Mouse (Mus musculus) T-helper 2 cell (primary cell): ENCODE measurements at regions not wholly inside any gene's neighbourhood (a gene's known extent, or its start where the extent isn't known, plus 50 kb on each side); places are given as distances from the start of the nearest gene placed in this dataset.

ENCODE experiments used
- in situ Hi-C: fragments of 300-600 bp; cut with MboI, MseI; formaldehyde crosslinking; loops from one replicate; pipeline ENCODE4 v1.15.1; 2025; ENCODE audit warnings: high pct_unique_total_duplicates

DNA sequence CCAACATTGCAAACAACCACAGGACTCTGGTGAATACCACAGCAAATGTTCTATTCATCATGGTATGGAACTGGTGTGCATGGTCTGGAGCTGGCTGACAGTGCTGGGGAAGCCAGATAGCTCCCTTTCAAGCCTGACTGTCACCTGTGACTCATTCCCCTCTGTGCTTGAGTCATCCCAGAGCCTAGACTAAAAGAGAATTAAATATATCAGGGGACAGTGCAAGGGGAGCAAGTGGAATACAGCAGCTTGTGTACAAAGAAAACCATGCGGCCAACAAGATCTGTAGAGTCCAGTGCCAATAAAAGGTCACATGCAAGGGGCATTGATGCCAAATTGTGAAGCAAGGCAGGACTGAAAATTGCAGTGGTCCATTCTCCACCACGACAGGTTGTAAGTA lies 117.7 kb downstream of the Pah start:
- in situ Hi-C loops: loop anchor here (5.0 kb wide), 1 partner anchor 53 kb away; no protein-coding TSS in a partner anchor

DNA sequence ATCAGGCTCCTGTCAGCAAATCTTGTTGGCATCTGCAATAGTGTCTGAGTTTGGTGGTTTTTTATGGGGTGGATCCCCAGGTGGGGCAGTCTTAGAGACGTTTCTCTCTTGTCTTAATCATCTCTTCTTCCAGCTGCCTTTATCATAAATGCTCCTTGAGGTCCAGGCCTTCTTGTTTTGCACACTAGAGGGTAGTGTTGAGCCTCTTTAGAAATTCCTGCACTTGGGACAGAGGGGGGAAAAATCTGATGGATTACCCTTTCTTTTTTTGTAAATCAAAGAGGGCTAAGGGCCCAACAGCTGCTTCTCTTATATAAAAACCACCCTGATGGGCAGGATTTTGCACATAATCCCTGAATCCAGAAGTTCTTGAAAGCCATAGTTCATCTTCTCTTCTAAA lies 127.5 kb downstream of the Pah start:
- in situ Hi-C loops: no loop called here

DNA sequence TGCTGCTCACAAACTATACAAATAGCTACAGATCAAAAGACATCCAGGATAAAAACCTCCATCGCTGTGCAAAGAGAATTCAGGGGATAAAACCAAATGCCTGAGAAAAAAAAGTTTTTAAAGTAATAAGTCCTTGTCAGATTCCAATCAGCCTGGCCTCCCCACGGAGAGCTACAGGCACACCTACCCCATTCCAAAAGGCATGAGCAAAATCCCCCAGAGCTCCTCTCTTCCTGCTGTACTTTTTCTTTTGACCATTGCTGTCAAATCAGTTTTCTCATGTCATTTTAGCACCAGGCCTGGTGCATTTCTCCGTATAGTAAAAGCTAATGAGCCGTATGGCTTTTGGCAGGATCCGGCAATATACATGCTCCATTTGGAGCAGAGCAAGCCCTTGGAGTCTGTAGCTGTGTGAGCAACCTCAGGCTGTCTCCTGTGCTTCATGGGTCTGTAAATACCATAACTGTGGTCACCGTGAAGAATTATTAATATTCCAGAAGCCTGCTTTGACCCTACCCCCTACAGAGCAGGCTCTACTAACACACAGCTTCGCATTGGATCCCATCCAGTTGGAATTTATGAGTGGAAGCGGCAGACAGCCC lies 130.6 kb downstream of the Pah start:
- in situ Hi-C loops: no loop called here

DNA sequence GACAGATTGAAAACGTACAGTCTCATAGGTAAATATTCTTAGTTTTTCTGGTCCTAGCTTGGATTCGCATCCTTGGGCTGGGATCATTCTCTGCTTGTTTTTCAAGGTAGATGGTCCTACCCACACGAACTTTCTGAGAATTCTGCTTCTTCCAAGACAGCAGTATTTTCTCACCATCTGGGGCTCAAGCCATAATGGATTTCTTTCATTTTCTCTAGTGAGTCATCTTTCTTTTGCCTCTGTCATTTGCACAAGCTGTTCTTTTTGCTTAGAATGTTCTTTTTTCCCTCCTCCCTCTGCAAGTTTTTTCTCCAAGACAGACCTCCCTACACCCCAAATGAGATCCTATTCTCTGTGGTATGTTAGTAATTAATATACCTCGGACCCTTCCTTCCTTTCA lies 132.5 kb downstream of the Pah start:
- in situ Hi-C loops: no loop called here

DNA sequence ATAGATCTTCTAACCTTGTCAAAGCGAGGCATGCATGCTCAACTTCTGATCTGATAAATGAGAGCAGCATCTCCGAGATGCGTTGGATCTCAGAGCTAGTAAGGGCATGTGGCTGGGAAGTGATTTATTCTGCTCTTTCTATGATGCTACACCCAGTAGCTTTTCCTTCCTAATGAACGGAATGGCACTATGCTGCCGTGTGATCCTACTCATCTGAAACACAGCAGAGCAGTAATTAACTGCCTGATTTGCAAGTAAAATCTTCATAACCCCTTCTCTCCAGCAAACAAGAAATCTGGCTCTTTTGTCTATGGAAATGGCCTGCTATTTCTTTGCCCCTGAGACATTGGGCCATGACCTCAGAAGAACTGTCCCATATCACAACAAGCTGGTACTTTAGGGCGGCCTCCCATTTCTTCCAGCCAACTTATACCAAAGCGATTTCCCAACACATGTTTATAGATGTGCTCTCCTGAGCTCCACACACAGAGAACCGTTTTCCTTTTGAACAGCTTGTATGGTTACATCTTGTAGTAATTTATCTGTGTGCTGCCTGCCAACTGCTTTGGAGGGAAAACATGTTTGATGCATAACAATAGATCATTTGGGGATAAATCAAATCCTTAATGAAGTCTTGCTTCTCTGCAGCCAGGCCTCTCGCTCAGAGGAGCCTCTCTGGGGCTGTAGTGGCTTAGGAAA lies 144.6 kb downstream of the Pah start:
- in situ Hi-C loops: no loop called here

DNA sequence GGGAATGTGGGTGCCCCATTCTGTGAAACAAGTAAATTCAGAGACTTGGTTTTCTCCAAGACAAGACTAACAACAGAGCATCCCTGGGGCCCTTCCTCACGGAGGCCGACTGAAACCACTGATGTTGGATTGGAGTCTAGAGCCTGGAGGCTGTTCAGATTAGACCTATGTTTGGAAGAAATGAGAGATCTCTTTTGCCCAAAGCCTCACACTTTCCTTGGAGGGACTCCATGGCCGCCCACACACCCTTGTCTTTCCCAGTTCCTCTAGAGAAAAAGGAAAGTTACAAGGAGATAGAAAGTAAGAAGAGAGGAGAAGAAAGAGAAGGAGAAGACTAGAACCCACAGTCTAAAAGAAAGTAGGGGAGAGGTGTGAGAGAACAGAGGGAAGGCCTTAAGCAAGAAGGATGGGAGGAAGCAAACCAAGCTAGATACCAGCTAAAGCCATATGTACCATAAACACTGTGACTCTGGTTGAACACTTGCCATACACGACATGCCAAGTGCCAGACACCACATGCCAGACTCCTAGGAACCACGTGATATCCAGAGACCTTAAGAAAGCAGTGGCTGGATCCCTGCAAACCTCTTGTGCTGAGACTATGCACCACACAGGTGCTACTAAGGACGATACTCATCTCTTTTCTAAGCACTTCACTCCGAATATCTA lies 145.3 kb downstream of the Pah start:
- in situ Hi-C loops: no loop called here

DNA sequence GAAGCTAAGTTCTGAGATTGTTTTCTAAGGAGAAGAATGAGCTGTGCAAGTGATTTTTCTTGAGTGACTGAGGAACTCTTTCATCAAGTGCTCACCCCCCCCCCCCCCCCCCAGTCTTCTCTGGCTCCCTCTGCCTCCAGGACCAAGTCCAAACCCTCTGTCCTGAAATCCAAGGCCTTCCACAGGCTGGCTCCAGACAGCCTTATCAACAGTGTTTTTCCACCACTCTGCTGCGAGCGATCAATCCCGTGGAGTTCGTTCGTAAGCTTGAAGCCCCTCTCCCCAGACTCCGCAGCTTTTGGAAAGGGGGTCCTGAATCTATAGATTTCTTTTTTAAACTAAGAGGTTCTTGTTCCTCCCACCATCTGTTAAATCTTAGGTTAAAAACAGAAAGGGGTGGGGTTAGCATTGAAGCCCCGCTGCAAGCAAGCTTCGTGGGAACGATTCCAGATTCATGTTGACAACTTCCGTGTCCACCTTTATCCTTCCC lies 146.1 kb downstream of the Pah start:
- in situ Hi-C loops: no loop called here

DNA sequence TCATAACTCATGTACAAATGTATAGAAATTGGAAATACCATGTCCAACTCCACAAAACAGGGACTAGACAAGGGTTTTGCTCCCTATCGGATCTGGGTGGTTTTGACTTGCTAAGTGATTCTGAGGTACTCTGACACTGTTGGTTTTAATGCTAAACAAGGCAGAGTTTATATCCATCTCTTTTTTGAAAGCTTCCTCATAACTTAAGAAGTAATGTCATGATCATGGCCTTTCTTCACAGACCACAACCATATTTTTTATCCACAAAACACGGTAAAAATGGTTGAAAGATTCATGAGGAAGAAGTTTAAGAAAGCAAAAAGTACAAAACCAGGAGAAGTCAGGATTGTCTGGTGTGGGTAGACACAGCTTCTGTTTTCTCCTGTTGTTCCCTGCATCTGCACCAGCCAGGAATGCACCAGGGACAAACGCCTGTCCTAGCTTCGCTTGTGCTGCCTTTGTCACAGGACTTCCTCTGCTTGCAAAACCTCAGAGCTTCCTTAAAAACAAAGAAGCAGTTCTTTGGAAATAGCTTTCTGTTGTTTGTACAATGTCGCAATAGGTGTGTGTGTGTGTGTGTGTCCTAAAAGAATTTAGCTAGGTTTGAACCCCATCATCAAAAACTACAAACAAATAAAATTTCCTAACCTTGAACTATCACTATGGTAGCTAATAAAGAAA lies 153.3 kb downstream of the Pah start:
- in situ Hi-C loops: no loop called here

DNA sequence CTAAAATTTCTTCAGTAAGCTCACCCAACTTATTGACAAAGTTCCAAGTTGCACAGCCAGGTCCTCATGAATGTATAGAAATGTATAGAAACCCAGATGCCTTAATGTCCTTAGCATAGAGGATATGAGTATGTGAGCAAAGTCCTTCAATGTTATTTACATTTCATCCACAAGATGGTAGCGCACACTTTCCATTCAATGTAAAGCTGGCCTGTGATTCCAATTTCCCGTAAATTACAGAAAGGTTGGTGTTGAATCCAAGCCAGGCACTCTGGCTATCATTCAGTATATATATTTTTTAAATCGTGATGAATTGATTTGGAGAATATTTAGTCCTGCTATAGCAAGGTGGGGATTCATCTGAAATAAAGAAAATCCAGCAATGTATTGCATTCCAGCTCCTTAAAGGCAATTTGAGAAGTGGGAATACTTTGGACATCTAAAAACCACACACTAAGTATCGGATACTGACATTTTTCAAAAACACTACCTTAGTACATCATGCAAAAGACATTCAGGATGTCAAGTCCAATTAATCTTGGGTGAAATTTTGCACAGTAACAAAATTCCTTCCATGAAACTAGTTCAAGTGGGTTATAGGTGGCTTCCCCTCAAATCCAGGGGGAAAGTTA lies 154.6 kb downstream of the Pah start:
- in situ Hi-C loops: no loop called here

DNA sequence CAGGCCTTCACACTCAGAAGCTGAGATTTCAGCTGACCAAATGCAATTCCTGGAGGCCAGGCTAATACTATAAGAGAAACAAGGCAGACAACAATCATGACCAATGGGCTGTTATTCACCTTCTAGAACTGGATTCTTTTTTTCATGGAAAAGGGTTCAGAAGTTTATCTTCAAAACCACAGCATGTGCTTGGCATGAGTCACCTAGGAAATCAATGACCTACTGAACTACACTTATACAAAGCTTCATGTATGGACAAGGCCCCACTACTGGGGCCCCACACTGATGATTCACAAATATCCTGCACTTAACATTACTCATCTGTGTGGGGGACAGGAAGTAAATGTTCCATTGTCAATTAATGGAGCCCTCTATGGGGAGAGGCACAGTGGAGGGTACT lies 157.4 kb downstream of the Pah start:
- in situ Hi-C loops: no loop called here

DNA sequence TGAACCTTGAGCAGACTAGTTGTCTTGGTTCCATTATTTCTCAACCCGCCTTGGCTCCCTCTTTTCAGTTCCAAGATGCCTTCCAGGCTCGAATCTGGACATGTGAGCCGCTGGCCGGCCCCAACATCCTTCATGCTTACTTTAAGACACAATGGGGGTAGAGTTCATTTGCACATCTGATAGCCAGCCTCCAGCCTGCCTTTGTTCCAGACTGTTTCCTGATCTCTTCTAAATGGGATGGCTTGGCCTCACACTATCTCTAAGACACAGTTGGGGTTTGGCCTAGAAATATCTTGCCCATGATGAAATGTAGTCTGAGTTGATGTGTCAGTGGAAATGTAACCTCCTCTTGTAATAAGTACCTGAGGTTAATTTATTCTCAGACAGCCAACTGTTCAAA lies 164.7 kb downstream of the Pah start:
- in situ Hi-C loops: no loop called here

DNA sequence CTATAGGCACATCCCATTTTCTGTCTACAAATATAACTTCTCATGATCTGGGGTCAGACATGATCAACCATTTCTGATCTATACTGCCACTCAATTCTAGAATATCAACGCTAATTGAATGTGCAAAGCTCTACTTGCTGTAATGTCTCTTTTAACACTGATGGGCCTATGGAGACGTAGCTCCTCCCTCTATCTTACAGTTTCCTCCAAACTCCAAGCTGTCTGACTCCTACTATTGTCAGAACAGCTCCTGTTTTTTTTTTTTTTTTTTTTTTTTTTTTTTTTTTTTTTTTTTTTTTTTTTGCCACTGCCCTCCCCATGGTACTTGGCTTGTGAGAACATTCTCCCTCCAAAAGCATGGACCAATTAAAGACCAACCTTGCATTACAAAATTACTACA lies 165.2 kb downstream of the Pah start:
- in situ Hi-C loops: no loop called here

DNA sequence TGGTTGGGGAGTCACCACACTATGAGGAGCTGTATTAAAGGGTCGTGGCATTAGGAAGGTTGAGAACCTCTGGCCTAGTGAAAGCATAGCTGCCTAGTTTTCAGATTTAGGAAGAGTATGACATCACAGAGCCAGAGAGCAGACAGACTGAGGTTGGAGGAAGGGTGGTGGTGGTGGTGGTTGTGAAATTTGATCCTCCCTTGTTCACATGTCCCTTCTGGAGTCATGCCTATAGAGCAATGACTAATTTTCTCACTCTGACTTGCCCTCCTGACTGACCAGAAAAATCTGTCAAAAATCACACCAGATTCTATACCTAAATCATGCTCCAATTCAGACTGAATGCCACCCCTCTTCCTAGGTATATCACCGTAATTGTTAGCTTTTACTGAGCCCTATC lies 166.2 kb downstream of the Pah start:
- in situ Hi-C loops: no loop called here

DNA sequence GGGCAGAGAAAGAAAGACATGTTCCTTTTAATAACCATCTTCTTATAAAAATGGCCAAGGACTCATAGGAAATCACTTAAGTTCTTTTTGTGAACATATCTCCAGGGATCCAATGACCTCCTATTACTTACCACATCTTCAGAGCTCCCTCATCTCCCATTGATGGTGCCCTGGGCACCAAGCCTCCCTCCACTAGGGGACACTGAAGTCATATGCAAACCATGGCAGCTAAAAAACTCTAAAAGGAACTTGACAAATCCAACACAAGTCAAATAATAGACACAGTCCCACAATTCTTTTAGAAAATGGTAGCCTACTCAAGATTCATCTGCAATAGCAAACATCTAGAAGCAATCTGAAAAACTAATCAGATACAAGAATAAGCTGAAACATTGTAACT lies 167.2 kb upstream of the Igf1 start:
- in situ Hi-C loops: loop anchor here (5.0 kb wide), 1 partner anchor 54 kb away; no protein-coding TSS in a partner anchor

DNA sequence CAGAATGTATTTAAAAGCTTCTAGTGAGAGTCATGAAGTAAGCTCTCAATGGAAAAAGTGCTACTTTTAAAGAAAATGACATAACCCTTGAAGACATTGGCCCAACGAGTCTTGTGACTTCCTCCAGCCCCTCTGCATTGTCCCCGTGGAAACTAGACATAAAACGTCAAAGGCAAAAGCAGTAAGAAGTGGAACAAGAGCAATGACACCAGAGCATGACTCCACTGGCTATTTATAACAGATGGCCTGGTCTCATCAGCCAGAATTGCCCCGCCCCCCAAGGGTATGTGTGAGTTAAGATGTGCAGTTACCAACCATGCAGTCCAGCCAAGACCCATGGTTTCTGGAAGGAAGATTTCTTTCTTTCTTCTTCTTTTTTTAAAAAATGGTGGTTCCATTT lies 161.6 kb upstream of the Igf1 start:
- in situ Hi-C loops: no loop called here

DNA sequence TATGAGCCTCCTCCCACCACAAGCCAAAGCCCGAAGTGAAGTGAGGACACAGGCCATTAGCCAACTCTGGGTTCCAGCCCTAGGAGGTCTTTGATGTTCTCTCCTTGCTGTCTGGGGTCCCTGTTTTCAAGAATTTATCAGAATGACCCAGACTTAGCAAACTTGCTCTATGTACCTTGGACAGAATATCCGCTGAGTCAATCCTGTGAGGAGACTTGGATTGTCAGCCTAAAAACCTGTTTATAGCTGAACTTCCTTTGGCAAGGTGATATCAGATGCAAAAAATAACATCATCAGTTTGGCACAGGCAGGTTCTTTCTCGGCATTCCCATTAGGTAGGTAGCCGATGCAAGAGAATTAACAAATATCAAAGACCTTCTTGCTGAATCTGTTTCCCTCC lies 146.9 kb upstream of the Igf1 start:
- in situ Hi-C loops: no loop called here

DNA sequence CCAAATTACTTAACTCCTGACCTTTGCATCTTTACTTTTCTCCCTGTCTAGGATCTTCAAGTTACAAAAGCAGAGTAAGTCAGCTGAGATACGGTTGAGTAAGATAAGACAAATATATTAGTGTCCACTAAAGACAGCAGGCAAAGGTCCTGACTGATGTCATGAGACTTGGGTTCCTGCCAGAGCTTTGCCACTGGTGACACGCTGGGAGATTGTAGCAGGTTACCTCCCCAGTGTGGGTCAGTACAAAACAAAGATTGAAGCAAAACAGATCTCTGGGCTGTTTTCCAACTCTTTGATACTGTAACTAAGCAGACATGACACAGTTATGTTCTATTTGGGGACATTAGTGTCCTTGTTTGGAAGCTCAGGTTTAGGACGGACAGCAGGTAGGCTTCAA lies 146.3 kb upstream of the Igf1 start:
- in situ Hi-C loops: no loop called here

DNA sequence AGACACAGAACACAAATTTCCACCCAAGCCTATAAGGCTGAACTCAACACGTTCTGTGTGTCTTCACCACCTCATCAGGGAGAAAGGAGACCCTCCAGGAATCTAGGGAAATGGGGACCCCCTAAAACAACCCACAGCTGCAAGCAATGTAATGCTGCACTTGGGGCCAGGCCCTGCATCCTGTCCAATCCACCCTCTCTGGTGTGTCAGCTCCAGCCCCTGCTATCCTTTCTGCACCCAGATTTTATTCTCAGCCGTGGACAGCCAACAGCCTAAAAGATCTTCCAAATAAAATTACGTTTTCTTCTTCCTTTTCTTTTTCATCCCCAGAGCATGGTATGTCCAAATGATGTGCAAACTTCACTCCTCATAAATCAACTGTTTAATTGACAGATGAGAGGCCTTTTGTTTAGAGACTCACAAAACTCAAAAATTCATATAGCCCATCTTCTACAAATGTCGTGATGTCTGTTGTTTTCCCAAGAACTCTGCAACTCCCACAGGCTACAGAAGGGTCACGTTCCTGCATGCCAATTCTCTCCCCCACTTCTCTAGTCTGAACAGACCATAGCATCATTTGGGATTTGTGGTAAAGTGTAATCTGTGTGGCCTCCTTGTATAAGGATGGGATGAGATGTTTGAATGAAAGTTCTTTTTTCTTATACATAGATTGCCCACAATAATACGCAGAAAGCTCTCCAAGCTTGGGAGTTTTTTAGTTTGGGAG lies 142.0 kb upstream of the Igf1 start:
- in situ Hi-C loops: no loop called here

DNA sequence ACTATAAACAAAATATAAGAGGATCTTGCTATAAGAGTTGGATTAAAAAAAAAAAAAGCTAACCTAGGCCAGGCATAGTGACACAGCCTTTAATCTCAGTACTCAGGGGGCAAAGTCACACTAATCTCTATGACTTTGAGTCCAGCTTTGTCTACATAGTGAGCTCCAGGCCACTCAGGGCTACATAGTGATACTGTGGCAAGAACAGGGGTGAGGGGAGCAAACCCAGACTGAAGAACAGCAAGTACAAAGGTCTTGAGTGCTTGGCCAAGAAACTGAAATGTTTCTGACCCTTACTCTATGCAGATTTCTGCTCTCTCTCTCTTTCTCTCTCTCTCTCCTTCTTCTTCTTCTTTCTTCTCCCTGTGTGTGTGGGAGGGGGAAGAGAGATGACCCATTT lies 140.9 kb upstream of the Igf1 start:
- in situ Hi-C loops: no loop called here

DNA sequence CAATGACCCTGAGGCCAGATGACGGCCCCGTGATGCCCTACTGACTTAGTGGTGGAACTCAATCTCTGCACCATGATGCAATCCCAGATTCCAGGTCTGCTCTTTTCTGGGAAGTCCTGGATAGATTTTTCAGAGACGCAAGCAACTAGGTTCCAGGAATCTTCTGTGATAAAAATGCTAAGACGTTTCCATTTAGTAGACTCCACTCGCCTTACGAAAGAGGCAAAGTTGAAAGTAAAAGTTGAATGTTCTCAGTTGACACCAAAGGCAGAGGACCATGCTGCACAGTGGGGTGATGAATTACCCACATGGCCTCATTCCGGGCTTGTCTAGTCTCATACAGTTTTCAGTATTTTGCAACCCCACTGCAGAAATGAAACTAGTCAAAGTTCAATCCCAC lies 139.6 kb upstream of the Igf1 start:
- in situ Hi-C loops: no loop called here

DNA sequence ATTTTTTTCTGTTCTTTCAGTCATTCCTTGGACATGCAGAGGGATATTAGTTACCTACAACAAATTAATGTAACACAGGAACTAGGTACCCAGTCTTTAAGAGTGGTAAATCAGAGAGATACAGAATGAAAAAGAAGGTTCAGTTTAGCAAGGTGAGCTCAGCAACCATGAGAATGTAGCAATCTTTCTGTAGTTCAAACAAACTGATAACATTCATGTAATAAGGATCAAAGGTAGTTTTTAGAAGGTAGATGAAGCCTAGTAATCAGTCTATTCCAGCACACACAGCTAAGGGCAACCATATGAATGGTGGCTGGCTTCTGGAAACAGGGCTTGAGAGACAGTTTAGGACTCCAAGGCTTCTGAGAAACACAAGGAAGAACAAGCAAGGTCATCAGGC lies 138.1 kb upstream of the Igf1 start:
- in situ Hi-C loops: no loop called here
